Mouse (Mus musculus): ENCODE data around the gene Lrrfip1. TPM values are rescaled to one million over a fixed set of nuclear protein-coding genes. Genes with fewer than 3 reads are reported as not detected.
A peak's percentile ranks its signal among the peaks of the same experiment; 100 is the strongest.

The Lrrfip1 gene
- polyA plus RNA-seq, 1 experiment from 2014 or later: 45.3 TPM

- Histone ChIP-seq H3K27ac (replicated peaks) (no peak overlapping the region), H3K4me1 (peaks cover 34% of the 10 kb centered on the region), H3K4me3 (replicated peaks) (peak overlapping the region; percentile 88), H3K27me3 (replicated peaks) (no peaks in the 10 kb centered on the region), H3K36me3 (no peaks in the 10 kb centered on the region), H3K4me2 (peak overlapping the region; percentile 97), H3K9ac (replicated peaks) (peak overlapping the region; percentile 83; the same call in 1 of the 2 replicates), H3K9me3 (replicated peaks) (no peaks in the 10 kb centered on the region)
- no peak for ATAC-seq (ENCODE audit: low FRiP score)
- 51% methylated on average over 10 of the region's 10 CpGs for WGBS
Observed at GRCm38 (mm10) chr1:90999911-91000601, 1.5 kb downstream of the Lrrfip1 start.

- Histone ChIP-seq H3K27ac (replicated peaks) (no peak overlapping the region), H3K9ac (replicated peaks) (no peak overlapping the region), H3K9me3 (replicated peaks) (no peaks in the 10 kb centered on the region), H3K27me3 (replicated peaks) (no peaks in the 10 kb centered on the region), H3K4me3 (replicated peaks) (no peak overlapping the region), H3K4me1 (peaks cover 34% of the 10 kb centered on the region), H3K4me2 (no peak overlapping the region), H3K36me3 (no peaks in the 10 kb centered on the region)
- no peak for ATAC-seq (ENCODE audit: low FRiP score)
- WGBS: 92% methylated on average over 3 of the region's 3 CpGs
Observed at GRCm38 (mm10) chr1:91001101-91001500, 2.6 kb downstream of the Lrrfip1 start.

DNA sequence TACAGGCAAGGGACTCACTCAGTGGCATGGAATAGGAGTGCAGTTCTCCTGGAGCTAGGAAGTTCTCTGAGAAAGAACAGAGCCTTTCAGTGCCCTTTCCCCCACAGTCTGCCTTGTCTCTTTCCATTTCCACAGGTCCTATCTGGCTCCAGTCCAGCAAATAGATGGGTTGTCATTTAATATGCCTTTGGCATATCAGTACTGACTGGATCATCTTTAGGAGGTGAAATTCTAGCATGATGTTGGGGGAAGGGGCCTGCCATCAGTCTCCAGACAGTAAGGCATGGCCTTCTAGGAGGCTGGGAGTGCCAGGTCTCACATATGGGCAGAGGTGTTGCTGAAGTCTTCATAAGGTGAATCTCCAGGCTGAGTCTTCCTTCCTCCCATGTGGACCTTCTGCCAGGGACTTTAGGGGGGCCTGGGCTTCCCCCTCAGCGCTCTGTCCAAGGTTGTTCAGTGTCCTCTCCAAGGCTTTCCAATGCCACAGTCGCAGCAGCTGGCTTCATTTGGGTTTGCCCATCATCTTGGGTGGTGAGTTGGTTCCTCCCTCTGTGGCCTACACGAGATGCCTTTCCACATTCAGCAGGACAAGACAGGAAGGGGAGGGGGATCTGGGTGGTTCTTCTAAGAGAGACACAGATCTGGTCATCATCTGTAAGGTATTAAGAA, 3.5 kb downstream of the Lrrfip1 start:
- Histone ChIP-seq H3K4me3 (replicated peaks) (no peak overlapping the region), H3K27me3 (replicated peaks) (no peaks in the 10 kb centered on the region), H3K27ac (replicated peaks) (no peak overlapping the region), H3K4me2 (no peak overlapping the region), H3K36me3 (no peaks in the 10 kb centered on the region), H3K4me1 (peaks cover 34% of the 10 kb centered on the region), H3K9me3 (replicated peaks) (no peaks in the 10 kb centered on the region), H3K9ac (replicated peaks) (no peak overlapping the region)
- ATAC-seq (ENCODE audit: low FRiP score): no peak
- WGBS: 79% methylated on average over 3 of the region's 3 CpGs

GRCm38 (mm10) chr1:91002641-91003040, 4.1 kb downstream of the Lrrfip1 start:
- H3K9me3 ChIP-seq (replicated peaks): no peaks in the 10 kb centered on the region
- ATAC-seq (ENCODE audit: low FRiP score): no peak
- no peaks in the 10 kb centered on the region for H3K36me3 ChIP-seq
- no peak overlapping the region for H3K9ac ChIP-seq (replicated peaks)
- H3K27ac ChIP-seq (replicated peaks): no peak overlapping the region
- H3K4me1 ChIP-seq: peaks cover 33% of the 10 kb centered on the region
- H3K27me3 ChIP-seq (replicated peaks): no peaks in the 10 kb centered on the region
- no peak overlapping the region for H3K4me3 ChIP-seq (replicated peaks)
- H3K4me2 ChIP-seq: no peak overlapping the region
- WGBS: 83% methylated on average over 3 of the region's 3 CpGs

GRCm38 (mm10) chr1:91003522-91004253, 5.2 kb downstream of the Lrrfip1 start:
- Histone ChIP-seq H3K4me3 (replicated peaks) (no peak overlapping the region), H3K27ac (replicated peaks) (no peak overlapping the region), H3K27me3 (replicated peaks) (no peaks in the 10 kb centered on the region), H3K4me1 (peaks cover 28% of the 10 kb centered on the region), H3K4me2 (no peak overlapping the region), H3K9ac (replicated peaks) (no peak overlapping the region), H3K9me3 (replicated peaks) (no peaks in the 10 kb centered on the region), H3K36me3 (no peaks in the 10 kb centered on the region)
- 79% methylated on average over 8 of the region's 8 CpGs for whole genome bisulfite sequencing
- ATAC-seq (ENCODE audit: low FRiP score): no peak

DNA sequence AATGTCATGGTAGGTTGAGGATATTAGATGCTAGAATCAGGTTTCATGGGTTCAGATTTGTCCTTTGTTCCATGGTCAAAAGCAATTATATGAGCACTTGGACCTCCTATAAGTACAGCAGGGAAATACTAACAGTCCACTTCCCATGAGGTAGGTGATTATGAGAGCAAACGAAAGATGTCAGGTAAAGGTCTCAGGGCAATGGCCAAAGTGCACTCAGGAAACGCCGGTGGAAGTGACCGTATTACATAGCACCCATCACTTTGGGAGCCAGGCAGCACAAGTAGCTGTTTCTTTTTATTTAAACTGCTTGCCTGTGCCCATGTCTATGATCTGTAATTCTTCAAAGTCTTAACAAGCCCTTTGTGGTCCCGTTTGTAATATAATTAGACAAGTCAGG, 7.5 kb downstream of the Lrrfip1 start:
- ATAC-seq (ENCODE audit: low FRiP score): no peak
- Histone ChIP-seq H3K27ac (replicated peaks) (no peak overlapping the region), H3K27me3 (replicated peaks) (no peaks in the 10 kb centered on the region), H3K4me2 (no peak overlapping the region), H3K36me3 (no peaks in the 10 kb centered on the region), H3K9me3 (replicated peaks) (no peaks in the 10 kb centered on the region), H3K4me3 (replicated peaks) (no peak overlapping the region), H3K4me1 (peaks cover 13% of the 10 kb centered on the region), H3K9ac (replicated peaks) (no peak overlapping the region)
- 80% methylated on average over 5 of the region's 5 CpGs for WGBS

DNA sequence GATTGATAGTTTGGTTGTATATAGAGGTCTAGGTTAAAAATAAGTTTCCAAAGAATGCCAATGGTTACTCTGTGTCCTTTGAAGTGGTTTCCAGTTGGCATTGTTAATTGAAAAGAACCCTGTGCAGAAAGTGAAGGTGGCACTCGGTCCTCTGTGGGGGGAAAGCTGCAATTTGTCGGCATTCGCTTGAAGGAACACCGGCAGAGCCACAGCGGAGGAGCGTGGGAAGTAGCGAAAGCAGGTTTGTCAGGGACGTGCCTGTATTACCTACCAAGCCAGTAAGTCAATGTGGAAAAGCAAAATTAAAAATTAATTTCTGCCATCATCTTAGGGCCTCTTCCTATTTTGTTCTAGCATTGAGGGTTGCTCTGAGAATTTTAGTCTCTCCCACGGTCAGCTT, 8.2 kb downstream of the Lrrfip1 start:
- Histone ChIP-seq H3K4me1 (peaks cover 8% of the 10 kb centered on the region; the same call in 1 of the 2 replicates), H3K36me3 (no peaks in the 10 kb centered on the region), H3K4me3 (replicated peaks) (no peak overlapping the region), H3K9me3 (replicated peaks) (no peaks in the 10 kb centered on the region), H3K4me2 (no peak overlapping the region), H3K9ac (replicated peaks) (no peak overlapping the region), H3K27me3 (replicated peaks) (no peaks in the 10 kb centered on the region), H3K27ac (replicated peaks) (no peak overlapping the region)
- no peak for ATAC-seq (ENCODE audit: low FRiP score)
- 85% methylated on average over 9 of the region's 9 CpGs for WGBS

DNA sequence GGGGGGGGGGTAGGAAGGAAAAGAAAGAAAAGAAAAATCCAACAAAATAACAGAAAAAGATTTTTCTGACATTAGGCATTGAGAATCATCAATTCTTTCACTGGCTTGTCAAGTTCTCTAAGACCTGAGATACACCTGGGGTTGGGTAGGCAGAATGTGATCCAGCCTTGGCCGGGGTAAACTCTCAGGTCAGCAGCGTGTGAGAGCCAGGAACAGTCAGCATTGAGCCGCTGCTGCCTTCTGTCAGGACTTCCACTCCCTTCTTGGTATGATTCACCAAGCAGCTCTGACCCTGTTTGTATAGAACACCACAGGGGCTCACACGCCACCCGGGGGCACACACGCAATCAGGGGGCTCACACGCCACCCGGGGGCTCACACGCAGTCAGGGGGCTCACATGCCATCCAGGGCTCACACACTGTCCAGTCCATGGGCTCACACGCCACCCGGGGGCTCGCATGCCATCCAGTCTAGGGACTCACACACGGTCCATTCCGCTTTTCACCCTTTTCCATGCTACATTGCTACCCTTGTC, 9.7 kb downstream of the Lrrfip1 start:
- WGBS: 93% methylated on average over 14 of the region's 14 CpGs
- no peak overlapping the region for H3K9ac ChIP-seq (replicated peaks)
- H3K9me3 ChIP-seq (replicated peaks): no peaks in the 10 kb centered on the region
- no peak for ATAC-seq (ENCODE audit: low FRiP score)
- H3K4me3 ChIP-seq (replicated peaks): no peak overlapping the region
- H3K4me2 ChIP-seq: no peak overlapping the region
- no peak overlapping the region for H3K27ac ChIP-seq (replicated peaks)
- H3K27me3 ChIP-seq (replicated peaks): no peaks in the 10 kb centered on the region
- no peaks in the 10 kb centered on the region for H3K36me3 ChIP-seq
- peaks cover 19% of the 10 kb centered on the region for H3K4me1 ChIP-seq

- Histone ChIP-seq H3K4me2 (no peak overlapping the region), H3K27me3 (replicated peaks) (no peaks in the 10 kb centered on the region), H3K4me3 (replicated peaks) (no peak overlapping the region), H3K4me1 (peaks cover 19% of the 10 kb centered on the region), H3K9me3 (replicated peaks) (no peaks in the 10 kb centered on the region), H3K27ac (replicated peaks) (no peak overlapping the region), H3K9ac (replicated peaks) (no peak overlapping the region), H3K36me3 (no peaks in the 10 kb centered on the region)
- ATAC-seq (ENCODE audit: low FRiP score): no peak
- WGBS: 80% methylated on average over 9 of the region's 9 CpGs
Observed at GRCm38 (mm10) chr1:91008746-91009145, 10.2 kb downstream of the Lrrfip1 start.

GRCm38 (mm10) chr1:91009266-91009665, 10.7 kb downstream of the Lrrfip1 start:
- Histone ChIP-seq H3K9me3 (replicated peaks) (no peaks in the 10 kb centered on the region), H3K9ac (replicated peaks) (no peak overlapping the region), H3K4me2 (no peak overlapping the region), H3K27ac (replicated peaks) (no peak overlapping the region), H3K4me1 (peaks cover 19% of the 10 kb centered on the region), H3K4me3 (replicated peaks) (no peak overlapping the region), H3K36me3 (no peaks in the 10 kb centered on the region), H3K27me3 (replicated peaks) (no peaks in the 10 kb centered on the region)
- ATAC-seq (ENCODE audit: low FRiP score): no peak
- 90% methylated on average over 6 of the region's 6 CpGs for WGBS

GRCm38 (mm10) chr1:91010216-91010615, 11.7 kb downstream of the Lrrfip1 start:
- H3K9ac ChIP-seq (replicated peaks): no peak overlapping the region
- no peak overlapping the region for H3K27ac ChIP-seq (replicated peaks)
- no peak for ATAC-seq (ENCODE audit: low FRiP score)
- no peak overlapping the region for H3K4me2 ChIP-seq
- peaks cover 19% of the 10 kb centered on the region for H3K4me1 ChIP-seq
- H3K4me3 ChIP-seq (replicated peaks): no peak overlapping the region
- H3K36me3 ChIP-seq: no peaks in the 10 kb centered on the region
- no peaks in the 10 kb centered on the region for H3K27me3 ChIP-seq (replicated peaks)
- WGBS: 94% methylated on average over 7 of the region's 7 CpGs
- no peaks in the 10 kb centered on the region for H3K9me3 ChIP-seq (replicated peaks)
